Mouse (Mus musculus) CH12.LX (cell line): ENCODE data around the gene U90926. TPM values are rescaled to one million over a fixed set of nuclear protein-coding genes. Genes with fewer than 3 reads are reported as not detected.

Experiments used
- DNase-seq: peaks from one replicate; pipeline ENCODE4 v3.0.0-alpha.2; 2013; ENCODE audit errors: extremely low read depth
- H3K27ac ChIP-seq: 2 replicates; pipeline ENCODE4 v1.5.1; 2012; ENCODE audit warnings: low read depth, mild to moderate bottlenecking, control low read depth, moderate library complexity; ENCODE audit not compliant: insufficient read depth
- H3K27me3 ChIP-seq: replicated peaks from 2 replicates; pipeline ENCODE3; 2012; ENCODE audit warnings: inconsistent platforms
- H3K36me3 ChIP-seq, 2 experiments: replicated peaks in 1 of 2; 2 replicates each; pipeline versions ENCODE3 to v1.6.1; 2012; ENCODE audit warnings: inconsistent platforms in 1 of 2, low read length in 1 of 2, mild to moderate bottlenecking in 1 of 2, mixed read lengths in 1 of 2, moderate library complexity in 1 of 2; ENCODE audit not compliant: control insufficient read depth in 1 of 2, insufficient read depth in 1 of 2
- H3K4me1 ChIP-seq, 2 experiments: 2 replicates each; pipeline ENCODE4 v1.6.1; 2012; ENCODE audit warnings: inconsistent platforms in 1 of 2, moderate library complexity in 1 of 2; ENCODE audit not compliant: insufficient read depth in 2 of 2, control insufficient read depth in 1 of 2
- H3K4me2 ChIP-seq: 2 replicates; pipeline ENCODE4 v1.6.1; 2012; ENCODE audit warnings: low read depth, mild to moderate bottlenecking, control low read depth; ENCODE audit not compliant: poor library complexity, insufficient read depth, severe bottlenecking
- H3K4me3 ChIP-seq, 3 experiments: fragments of 150-350 bp in 1 of 3; sonication (generic) in 1 of 3; replicated peaks in 1 of 3; 2 replicates each; pipeline versions ENCODE3 to v1.5.1; 2011 to 2012; ENCODE audit warnings: low read depth in 2 of 3, low read length in 2 of 3, mild to moderate bottlenecking in 2 of 3, moderate library complexity in 2 of 3, control low read depth in 1 of 3, improper control_type of control experiment in 1 of 3, inconsistent platforms in 1 of 3, mixed read lengths in 1 of 3; ENCODE audit not compliant: poor library complexity in 1 of 3
- H3K79me2 ChIP-seq: replicated peaks from 2 replicates; pipeline ENCODE4 v1.6.1; 2012; ENCODE audit warnings: mild to moderate bottlenecking, moderate library complexity; ENCODE audit not compliant: control insufficient read depth, poor library complexity, insufficient read depth, severe bottlenecking; ENCODE audit errors: extremely low read depth
- H3K9ac ChIP-seq: 2 replicates; pipeline ENCODE4 v1.6.1; 2012; ENCODE audit warnings: low read depth, mild to moderate bottlenecking, control low read depth, moderate library complexity; ENCODE audit not compliant: insufficient read depth
- H3K9me3 ChIP-seq: replicated peaks from 2 replicates; pipeline ENCODE3; 2012; ENCODE audit warnings: low read length, inconsistent platforms, mixed read lengths
- CTCF ChIP-seq, 2 experiments: IDR thresholded peaks in 1 of 2; conservative IDR thresholded peaks in 1 of 2; 2 replicates each; pipeline ENCODE4 v1.5.1; 2011 to 2012; ENCODE audit warnings: low read depth in 2 of 2, low read length in 2 of 2, improper control_type of control experiment in 1 of 2, inconsistent platforms in 1 of 2, mild to moderate bottlenecking in 1 of 2, moderate library complexity in 1 of 2
- ELF1 ChIP-seq: IDR thresholded peaks from 2 replicates; pipeline ENCODE4 v1.6.1; 2014; ENCODE audit warnings: low read depth, mild to moderate bottlenecking, inconsistent platforms, low read length, improper control_type of control experiment
- EP300 ChIP-seq: IDR thresholded peaks from 2 replicates; pipeline ENCODE4 v1.6.1; 2011; ENCODE audit warnings: low read length, improper control_type of control experiment
- GABPA ChIP-seq: IDR thresholded peaks from 2 replicates; pipeline ENCODE4 v1.6.1; 2012; ENCODE audit warnings: low read depth, low read length, improper control_type of control experiment, inconsistent platforms; ENCODE audit not compliant: insufficient replicate concordance
- HCFC1 ChIP-seq: IDR thresholded peaks from 2 replicates; pipeline ENCODE4 v1.6.1; 2012; ENCODE audit warnings: low read depth, mild to moderate bottlenecking, inconsistent platforms, low read length, improper control_type of control experiment
- IRF4 ChIP-seq: IDR thresholded peaks from 2 replicates; pipeline ENCODE4 v1.6.1; 2014; ENCODE audit warnings: low read depth, mild to moderate bottlenecking, inconsistent platforms, low read length, improper control_type of control experiment
- MAFK ChIP-seq: IDR thresholded peaks from 2 replicates; pipeline ENCODE4 v1.6.1; 2011; ENCODE audit warnings: low read length, improper control_type of control experiment; ENCODE audit not compliant: insufficient replicate concordance
- MAZ ChIP-seq: IDR thresholded peaks from 2 replicates; pipeline ENCODE4 v1.6.1; 2012; ENCODE audit warnings: low read depth, mild to moderate bottlenecking, inconsistent platforms, low read length, improper control_type of control experiment, moderate library complexity
- MXI1 ChIP-seq: IDR thresholded peaks from 2 replicates; pipeline ENCODE4 v1.6.1; 2011; ENCODE audit warnings: mild to moderate bottlenecking, low read depth, low read length, improper control_type of control experiment
- NRF1 ChIP-seq: IDR thresholded peaks from 2 replicates; pipeline ENCODE4 v1.6.1; 2014; ENCODE audit warnings: low read depth, mild to moderate bottlenecking, inconsistent platforms, low read length, improper control_type of control experiment, moderate library complexity
- PAX5 ChIP-seq: IDR thresholded peaks from 2 replicates; pipeline ENCODE4 v1.6.1; 2012; ENCODE audit warnings: low read length, inconsistent platforms, mixed read lengths
- POLR2A ChIP-seq: IDR thresholded peaks from 2 replicates; pipeline ENCODE4 v1.6.1; 2011; ENCODE audit warnings: low read depth, mild to moderate bottlenecking, improper control_type of control experiment, low read length
- RCOR1 ChIP-seq: conservative IDR thresholded peaks from 2 replicates; pipeline ENCODE4 v1.6.1; 2012; ENCODE audit warnings: low read depth, mild to moderate bottlenecking, inconsistent platforms, low read length, improper control_type of control experiment
- TBP ChIP-seq: conservative IDR thresholded peaks from 2 replicates; pipeline ENCODE4 v1.6.1; 2011; ENCODE audit warnings: low read depth, low read length, improper control_type of control experiment
- USF1 ChIP-seq: IDR thresholded peaks from 2 replicates; pipeline ENCODE4 v1.6.1; 2014; ENCODE audit warnings: low read depth, mild to moderate bottlenecking, inconsistent platforms, low read length, improper control_type of control experiment
- USF2 ChIP-seq: conservative IDR thresholded peaks from 2 replicates; pipeline ENCODE4 v1.6.1; 2011; ENCODE audit warnings: low read depth, low read length, improper control_type of control experiment
- ZC3H11A ChIP-seq: IDR thresholded peaks from 2 replicates; pipeline ENCODE4 v1.6.1; 2012; ENCODE audit warnings: low read depth, mild to moderate bottlenecking, inconsistent platforms, low read length, improper control_type of control experiment
- ZMIZ1 ChIP-seq: IDR thresholded peaks from 2 replicates; pipeline ENCODE4 v1.6.1; 2012; ENCODE audit warnings: low read depth, mild to moderate bottlenecking, inconsistent platforms, low read length, improper control_type of control experiment
- ZNF384 ChIP-seq: IDR thresholded peaks from 2 replicates; pipeline ENCODE4 v1.6.1; 2012; ENCODE audit warnings: low read depth, low read length, improper control_type of control experiment, inconsistent platforms
- dilution Hi-C: fragments of 300-500 bp; cut with MboI; formaldehyde crosslinking; loops from 2 replicates; pipeline ENCODE4 v1.14.3; 2020; ENCODE audit warnings: low sequenced_read_pairs; ENCODE audit not compliant: extremely low pct_unique_long_range_greater_than_20kb, extremely low pct_ligation_motif_present
- in situ Hi-C: fragments of 300-500 bp; cut with MboI; formaldehyde crosslinking; loops from 3 replicates; pipeline ENCODE4 v1.14.3; 2019; ENCODE audit warnings: low sequenced_read_pairs, low pct_ligation_motif_present, low pct_unique_long_range_greater_than_20kb, mixed read lengths
- polyA plus RNA-seq: library from polyadenylated mRNA; unstranded; fragments of >175 nt; gene quantifications from 2 replicates; pipeline ENCODE4 v1.2.1, GENCODE M21; 2012; ENCODE audit warnings: low read depth; ENCODE audit not compliant: insufficient read length
- total RNA-seq, 2 experiments: library from RNA; depleted of rRNA; stranded (reverse); fragments of 300-350 nt in 1 of 2; fragments of >200 nt in 1 of 2; gene quantifications; 2 replicates each; pipeline ENCODE4 v1.2.3; 2012 to 2014

The U90926 gene
- total and polyA plus RNA-seq, 3 experiments, result not detected

DNA sequence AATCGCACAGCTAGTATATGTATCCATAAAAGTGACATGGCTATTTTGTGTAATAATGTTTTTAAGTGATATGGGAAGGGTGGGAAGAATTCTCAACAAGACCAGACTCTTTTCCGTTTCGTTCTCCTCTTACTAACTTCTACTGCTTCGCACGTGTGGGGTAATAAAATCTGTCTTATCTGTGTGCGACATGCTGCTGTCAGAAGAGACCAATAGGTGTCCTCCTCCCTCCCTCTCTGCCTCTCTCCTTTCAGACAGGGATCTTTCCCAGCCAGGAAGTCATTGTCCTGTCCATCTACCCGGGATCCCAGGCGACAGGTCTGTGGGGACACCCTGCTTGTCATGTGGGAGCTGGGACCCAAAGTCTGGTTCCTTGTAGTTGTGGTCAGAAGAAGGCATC is 5.0 kb downstream of the U90926 start:
- Histone ChIP-seq H3K9ac (no peak overlapping the region), H3K4me3 (no peak overlapping the region), H3K36me3 (peaks cover 2 to 5% of the 10 kb centered on the region in 2 experiments), H3K27me3 (no peaks in the 10 kb centered on the region), H3K9me3 (no peaks in the 10 kb centered on the region), H3K4me2 (no peak overlapping the region), H3K79me2 (no peaks in the 10 kb centered on the region), H3K27ac (no peak overlapping the region), H3K4me1 (no peaks in the 10 kb centered on the region)
- TF ChIP-seq MAFK, result no peak
- no peak for TF ChIP-seq CTCF (conservative IDR thresholded peaks at IDR 0.05 in 1 of 2, IDR thresholded peaks at IDR 0.05 in 1 of 2; ENCODE audit: low read depth in 2 of 2, low read length in 2 of 2)
- TF ChIP-seq MAZ, result no peak
- TF ChIP-seq EP300, result no peak
- no peak for TF ChIP-seq TBP
- TF ChIP-seq ZC3H11A, result no peak
- no peak for TF ChIP-seq HCFC1
- no peak for TF ChIP-seq ZNF384
- TF ChIP-seq POLR2A, result no peak
- no peak for TF ChIP-seq GABPA
- no peak for TF ChIP-seq PAX5
- in situ Hi-C loops (no loop called here), dilution Hi-C loops (no loop called here)
- DNase-seq, result no peak

DNA sequence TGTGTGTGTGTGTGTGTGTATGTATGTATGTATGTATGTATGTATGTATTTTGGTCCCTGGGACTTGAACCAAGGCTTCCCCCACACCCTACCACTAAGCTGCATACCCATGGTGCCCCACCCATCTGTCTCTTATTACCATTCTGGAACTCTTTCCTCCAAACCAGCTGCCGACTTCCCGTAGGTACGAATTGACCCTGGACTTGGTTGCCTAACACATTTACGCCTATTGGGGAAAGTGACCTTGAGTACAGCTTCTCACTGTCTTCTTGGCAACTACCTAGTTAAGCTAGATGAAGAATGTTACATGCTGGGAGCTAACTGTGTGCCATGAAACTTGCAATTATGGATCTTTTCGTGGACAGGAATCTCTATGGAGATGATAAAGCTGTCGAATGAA is 9.1 kb downstream of the U90926 start:
- no peak for DNase-seq
- Histone ChIP-seq H3K4me3 (no peak overlapping the region), H3K4me2 (no peak overlapping the region), H3K36me3 (peaks cover 28 to 41% of the 10 kb centered on the region in 2 experiments), H3K4me1 (no peaks in the 10 kb centered on the region), H3K9ac (no peak overlapping the region), H3K27me3 (no peaks in the 10 kb centered on the region), H3K9me3 (no peaks in the 10 kb centered on the region), H3K27ac (no peak overlapping the region), H3K79me2 (no peaks in the 10 kb centered on the region)
- dilution Hi-C loops (no loop called here), in situ Hi-C loops (no loop called here)
- TF ChIP-seq TBP, result no peak
- no peak for TF ChIP-seq NRF1
- no peak for TF ChIP-seq USF1
- TF ChIP-seq MAZ, result no peak
- no peak for TF ChIP-seq ZMIZ1
- TF ChIP-seq RCOR1, result no peak
- no peak for TF ChIP-seq MXI1
- no peak for TF ChIP-seq ELF1
- no peak for TF ChIP-seq USF2
- TF ChIP-seq IRF4, result no peak
